Mouse (Mus musculus) C2C12 (cell line): ENCODE measurements around the gene Apba3. TPM values are rescaled to one million over a fixed set of nuclear protein-coding genes. Genes with fewer than 3 reads are reported as not detected.

ENCODE experiments used
- H3K27me3 ChIP-seq: one replicate; pipeline ENCODE4 v1.6.1; 2011; ENCODE audit not compliant: control insufficient read depth, insufficient read depth, insufficient read length
- H3K36me3 ChIP-seq: one replicate; pipeline ENCODE4 v1.6.1; 2011; ENCODE audit not compliant: control insufficient read depth, insufficient read depth
- H3K4me3 ChIP-seq: one replicate; pipeline ENCODE4 v1.5.1; 2011; ENCODE audit warnings: mild to moderate bottlenecking, control low read depth; ENCODE audit not compliant: poor library complexity, insufficient read depth, severe bottlenecking
- H3K79me2 ChIP-seq: one replicate; pipeline ENCODE4 v1.6.1; 2011; ENCODE audit not compliant: control insufficient read depth, insufficient read depth
- H3K79me3 ChIP-seq: one replicate; pipeline ENCODE4 v1.6.1; 2011; ENCODE audit warnings: low read depth, control low read depth
- H3ac ChIP-seq: one replicate; pipeline ENCODE3; 2011; ENCODE audit warnings: low read depth; ENCODE audit not compliant: control insufficient read depth, insufficient read length
- CEBPB ChIP-seq: IDR thresholded peaks from one replicate; pipeline ENCODE4 v1.6.1; 2011; ENCODE audit warnings: low read depth, mild to moderate bottlenecking, control low read depth, moderate library complexity
- CTCF ChIP-seq: IDR thresholded peaks from one replicate; pipeline ENCODE4 v1.5.1; 2011; ENCODE audit not compliant: control insufficient read depth, insufficient read depth, insufficient read length
- FOSL1 ChIP-seq: IDR thresholded peaks from one replicate; pipeline ENCODE4 v1.8.0; 2011; ENCODE audit warnings: mild to moderate bottlenecking, low read length; ENCODE audit not compliant: poor library complexity, insufficient read depth, severe bottlenecking
- MAX ChIP-seq: IDR thresholded peaks from one replicate; pipeline ENCODE4 v1.6.1; 2011; ENCODE audit warnings: mild to moderate bottlenecking, control low read depth
- MYOD1 ChIP-seq: IDR thresholded peaks from one replicate; pipeline ENCODE4 v1.6.1; 2011; ENCODE audit warnings: low read depth; ENCODE audit not compliant: control insufficient read depth, insufficient read length
- MYOG ChIP-seq: IDR thresholded peaks from one replicate; pipeline ENCODE4 v1.6.1; 2011; ENCODE audit not compliant: control insufficient read depth, insufficient read length; ENCODE audit errors: extremely low read depth
- USF1 ChIP-seq: IDR thresholded peaks from one replicate; pipeline ENCODE4 v1.6.1; 2011; ENCODE audit warnings: low read depth, mild to moderate bottlenecking, control low read depth, moderate library complexity
- polyA plus RNA-seq: library from polyadenylated mRNA; unstranded; fragments of >200 nt; fragmentation: generic; extraction: Trizol; gene quantifications from one replicate; pipeline ENCODE4 v1.2.1, GENCODE M21; 2012; ENCODE audit warnings: missing spikeins

Gene Apba3
- polyA plus RNA-seq, 1 experiment = 103 TPM

- TF ChIP-seq CTCF (peak; percentile 77), USF1 (no peak), CEBPB (no peak), FOSL1 (no peak), MAX (no peak), MYOG (no peak), MYOD1 (no peak)
- Histone ChIP-seq H3ac (no peak overlapping the region), H3K36me3 (no peaks in the 10 kb centered on the region), H3K79me2 (no peaks in the 10 kb centered on the region), H3K27me3 (peaks cover 31% of the 10 kb centered on the region), H3K4me3 (no peak overlapping the region), H3K79me3 (no peaks in the 10 kb centered on the region)
Measured at GRCm38 (mm10) chr10:81244595-81244994, 22.2 kb upstream of the Apba3 start.

- no peak overlapping the region for H3K4me3 ChIP-seq
- H3K27me3 ChIP-seq = peaks cover 31% of the 10 kb centered on the region
- no peaks in the 10 kb centered on the region for H3K36me3 ChIP-seq
- no peak overlapping the region for H3ac ChIP-seq
- TF ChIP-seq USF1 (no peak), CTCF (no peak), CEBPB (no peak), FOSL1 (no peak), MYOG (no peak), MAX (no peak), MYOD1 (no peak)
- no peaks in the 10 kb centered on the region for H3K79me3 ChIP-seq
- no peaks in the 10 kb centered on the region for H3K79me2 ChIP-seq
Measured at GRCm38 (mm10) chr10:81245166-81245565, 21.6 kb upstream of the Apba3 start.

GRCm38 (mm10) chr10:81247804-81248203, 19.0 kb upstream of the Apba3 start:
- Histone ChIP-seq H3K4me3 (no peak overlapping the region), H3K79me3 (no peaks in the 10 kb centered on the region), H3K36me3 (no peaks in the 10 kb centered on the region), H3K27me3 (peaks cover 17% of the 10 kb centered on the region), H3ac (no peak overlapping the region), H3K79me2 (no peaks in the 10 kb centered on the region)
- TF ChIP-seq CEBPB (no peak), FOSL1 (no peak), MAX (no peak), USF1 (no peak), CTCF (no peak), MYOD1 (no peak), MYOG (no peak)

GRCm38 (mm10) chr10:81249442-81249841, 17.3 kb upstream of the Apba3 start:
- Histone ChIP-seq H3K79me3 (no peaks in the 10 kb centered on the region), H3ac (no peak overlapping the region), H3K27me3 (peaks cover 3% of the 10 kb centered on the region), H3K79me2 (no peaks in the 10 kb centered on the region), H3K36me3 (no peaks in the 10 kb centered on the region), H3K4me3 (no peak overlapping the region)
- no peak for TF ChIP-seq CTCF
- TF ChIP-seq MYOD1 = no peak
- no peak for TF ChIP-seq MAX
- no peak for TF ChIP-seq CEBPB
- TF ChIP-seq USF1 = no peak
- TF ChIP-seq MYOG = no peak
- no peak for TF ChIP-seq FOSL1

DNA sequence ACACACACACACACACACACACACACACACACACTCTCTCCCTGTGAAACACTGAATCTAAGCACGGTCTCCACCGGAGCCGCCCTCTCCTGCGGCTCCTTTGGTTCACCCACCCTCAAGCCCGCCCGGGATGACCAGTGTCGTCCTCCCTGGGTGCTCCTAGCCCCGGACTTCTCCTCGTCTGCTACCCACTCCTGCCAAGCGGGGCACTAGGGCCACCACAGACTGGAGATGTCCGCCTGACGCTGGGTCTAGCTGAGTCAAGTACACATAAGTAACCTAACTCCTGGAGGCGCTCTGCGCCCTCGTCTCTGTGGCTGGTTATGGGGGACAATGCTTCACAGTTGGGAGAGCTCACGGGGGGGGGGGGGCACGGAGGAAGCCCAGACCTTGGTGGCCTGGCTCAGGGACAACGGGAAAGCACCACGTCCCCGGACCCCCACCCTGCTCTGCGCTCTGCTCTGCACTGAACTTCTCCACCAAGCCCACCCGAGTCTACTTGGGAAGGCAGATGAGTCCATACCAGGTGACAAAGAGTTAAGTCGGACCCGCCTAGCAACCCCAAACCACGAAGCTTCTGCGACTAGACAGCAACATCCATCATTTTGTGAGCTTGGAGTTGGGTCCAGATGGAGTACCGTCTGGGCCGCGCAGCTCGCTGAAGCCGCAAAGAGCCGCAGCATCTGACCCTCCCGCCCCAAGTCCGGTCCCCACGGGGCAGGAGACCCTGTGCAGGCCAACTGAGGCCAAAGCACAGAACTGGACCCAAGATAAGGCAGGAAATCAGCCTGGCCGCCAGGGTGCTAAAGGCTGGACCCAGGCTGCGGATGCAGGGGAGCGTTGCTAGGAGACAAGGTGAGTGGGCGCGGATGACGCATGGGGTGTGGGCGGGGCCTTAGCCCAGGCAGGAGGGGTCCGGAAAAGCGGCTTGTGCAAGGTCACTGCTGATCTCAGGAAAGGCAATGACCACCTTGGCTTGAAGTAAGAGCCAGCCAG, 14.0 kb upstream of the Apba3 start, which contains the start of gene Matk:
TSS of gene Matk (plus strand) at position 512 of the 996 bp plus-strand sequence.
- H3K79me2 ChIP-seq = no peaks in the 10 kb centered on the region
- no peaks in the 10 kb centered on the region for H3K27me3 ChIP-seq
- no peak within 1 kb of the TSS for H3K4me3 ChIP-seq
- H3K36me3 ChIP-seq = no peaks in the 10 kb centered on the region
- no peak within 1 kb of the TSS for H3ac ChIP-seq
- H3K79me3 ChIP-seq = no peaks in the 10 kb centered on the region
- no peak for TF ChIP-seq FOSL1
- TF ChIP-seq MAX = no peak
- TF ChIP-seq MYOG = no peak
- no peak for TF ChIP-seq CEBPB
- no peak for TF ChIP-seq USF1
- no peak for TF ChIP-seq CTCF
- no peak for TF ChIP-seq MYOD1

DNA sequence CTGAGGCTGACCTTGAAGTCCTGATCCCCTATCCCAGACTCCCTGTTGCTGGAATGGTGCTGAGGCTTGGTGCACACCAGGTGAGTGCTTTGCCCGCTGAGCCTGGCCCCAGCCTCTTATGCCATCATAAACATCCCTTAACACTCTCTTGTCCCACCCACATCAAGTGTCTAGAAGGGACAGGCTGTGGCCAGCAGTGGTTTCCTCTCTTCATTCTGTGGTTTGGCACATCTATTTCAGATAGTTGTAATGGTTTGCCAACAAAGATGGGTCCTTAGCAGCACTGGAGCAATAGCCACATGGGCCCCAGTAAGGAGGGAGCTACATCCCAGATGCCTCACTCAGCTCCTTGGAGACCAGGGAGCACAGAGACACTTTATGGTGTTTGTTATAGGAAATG, 11.9 kb upstream of the Apba3 start:
- Histone ChIP-seq H3K27me3 (no peaks in the 10 kb centered on the region), H3K79me2 (no peaks in the 10 kb centered on the region), H3K4me3 (no peak overlapping the region), H3K36me3 (no peaks in the 10 kb centered on the region), H3ac (no peak overlapping the region), H3K79me3 (no peaks in the 10 kb centered on the region)
- TF ChIP-seq CEBPB (no peak), MYOD1 (no peak), CTCF (no peak), MYOG (no peak), MAX (no peak), USF1 (no peak), FOSL1 (no peak)
